Mouse (Mus musculus) forebrain, embryonic 16.5 days (tissue): ENCODE results near the gene Dennd6a. TPM values are rescaled to one million over a fixed set of nuclear protein-coding genes. Genes with fewer than 3 reads are reported as not detected.
"Not testable (repeated sequence)": the region's sequence is repeated elsewhere in the genome, so short reads cannot be mapped to it uniquely, and the experiment has no call there.

Experiments
- ATAC-seq: fragments of 200-750 bp; cut with Nextera tagmentation; 2 replicates; pipeline ENCODE4 v1.8.0; 2017; ENCODE audit warnings: mild to moderate bottlenecking, moderate library complexity
- H3K27ac ChIP-seq: fragments of 300-500 bp; sonication (generic); 2 replicates; pipeline ENCODE4 v1.5.1; 2014; ENCODE audit warnings: low read length, control low read depth
- H3K27me3 ChIP-seq: fragments of 300-500 bp; sonication (generic); replicated peaks from 2 replicates; pipeline ENCODE4 v1.6.1; 2014; ENCODE audit warnings: low read length; ENCODE audit not compliant: control insufficient read depth, insufficient read depth
- H3K36me3 ChIP-seq: fragments of 300-500 bp; sonication (generic); 2 replicates; pipeline ENCODE4 v1.6.1; 2014; ENCODE audit not compliant: control insufficient read depth, insufficient read depth
- H3K4me1 ChIP-seq: fragments of 300-500 bp; sonication (generic); replicated peaks from 2 replicates; pipeline ENCODE4 v1.6.1; 2014; ENCODE audit warnings: low read length; ENCODE audit not compliant: control insufficient read depth, insufficient read depth
- H3K4me2 ChIP-seq: fragments of 300-500 bp; sonication (generic); 2 replicates; pipeline ENCODE4 v1.6.1; 2014; ENCODE audit warnings: mild to moderate bottlenecking, low read length, control low read depth
- H3K4me3 ChIP-seq: fragments of 300-500 bp; sonication (generic); replicated peaks from 2 replicates; pipeline ENCODE4 v1.5.1; 2014; ENCODE audit warnings: mild to moderate bottlenecking, low read length, control low read depth
- H3K9ac ChIP-seq: fragments of 300-500 bp; sonication (generic); replicated peaks from 2 replicates; pipeline ENCODE4 v1.6.1; 2014; ENCODE audit warnings: low read depth, low read length, control low read depth
- H3K9me3 ChIP-seq: fragments of 300-500 bp; sonication (generic); 2 replicates; pipeline ENCODE4 v1.6.1; 2016; ENCODE audit warnings: low read length; ENCODE audit not compliant: control insufficient read depth
- WGBS: fragments of 180-500 bp; shearing (Covaris S2); extraction: QIAGEN DNeasy Blood & Tissue Kit; methylation state at CpG from one replicate; pipeline ENCODE4 v1.1.7; 2014; 5-methylcytosine and 5-hydroxymethylcytosine counted together
- microRNA-seq: library from miRNA; unstranded; fragments of <30 nt; microRNA quantifications from one replicate; pipeline ENCODE4, GENCODE M21; 2017
- polyA plus RNA-seq: library from polyadenylated mRNA; unstranded; fragments of >200 nt; fragmentation: Nextera tagmentation; extraction: Ambion mirVana; gene quantifications from 2 replicates; pipeline ENCODE4 v1.2.1, GENCODE M21; 2015

Dennd6a gene
- polyA plus RNA-seq, 1 experiment from 2014 or later: 21.1 TPM

DNA sequence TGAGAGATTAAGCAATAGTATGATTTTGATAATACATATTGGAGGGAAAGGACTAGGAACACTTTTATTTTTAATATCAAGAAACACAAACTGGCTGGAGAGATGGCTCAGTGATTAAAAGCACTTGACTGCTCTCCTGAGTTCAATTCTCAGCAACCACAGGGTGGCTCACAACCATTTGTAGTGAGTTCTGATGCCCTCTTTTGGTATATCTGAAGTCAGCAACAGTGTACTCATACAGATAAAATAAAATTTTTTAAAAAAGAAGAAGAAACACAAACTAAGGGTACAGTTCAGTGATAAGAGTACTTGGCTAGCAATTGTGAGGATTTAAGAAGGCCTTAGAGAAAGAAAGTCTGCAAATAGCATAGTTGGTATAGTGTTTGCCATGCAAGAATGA lies 97.3 kb downstream of the Dennd6a start:
- H3K9ac ChIP-seq: no peak overlapping the region
- H3K27ac ChIP-seq: no peak overlapping the region
- no peaks in the 10 kb centered on the region for H3K9me3 ChIP-seq
- no peaks in the 10 kb centered on the region; the same call in 1 of the 2 replicates for H3K27me3 ChIP-seq
- H3K4me2 ChIP-seq: no peak overlapping the region
- no peak overlapping the region for H3K4me3 ChIP-seq
- H3K4me1 ChIP-seq: peaks cover 21% of the 10 kb centered on the region
- no peak for ATAC-seq
- H3K36me3 ChIP-seq: no peaks in the 10 kb centered on the region

DNA sequence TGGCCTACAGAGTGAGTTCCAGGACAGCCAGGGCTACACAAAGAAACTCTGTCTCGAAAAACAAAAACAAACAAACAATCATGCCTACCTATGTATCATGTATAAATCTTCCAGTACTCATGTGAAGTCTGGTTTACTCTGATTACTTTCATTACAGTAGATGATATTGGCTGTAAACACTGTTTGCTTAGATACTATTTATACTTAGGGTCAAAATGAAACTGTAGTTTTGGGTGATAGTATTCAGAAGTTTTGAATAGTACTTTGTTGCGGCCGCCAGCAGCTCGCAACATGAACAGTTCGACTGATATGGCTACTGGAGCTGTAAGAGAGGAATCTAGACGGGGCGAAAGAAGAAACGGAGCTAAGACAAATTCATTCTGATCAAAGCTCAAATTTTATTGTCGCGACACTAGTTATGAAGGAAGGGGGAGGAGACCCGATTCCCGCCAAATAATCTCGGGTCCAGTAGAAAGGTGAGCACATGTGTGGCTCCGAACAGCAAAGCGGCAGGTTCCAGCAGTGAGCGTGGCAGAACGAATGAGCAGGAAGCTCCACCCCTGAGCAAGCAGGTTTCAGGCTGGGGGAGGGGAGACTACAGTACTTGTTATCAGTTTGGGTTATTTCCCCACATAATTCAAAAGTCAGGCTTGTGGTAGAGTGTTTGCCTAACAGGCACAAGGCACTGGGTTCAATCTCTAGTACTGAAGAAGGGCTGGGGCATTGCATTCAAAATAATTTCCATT lies 98.4 kb downstream of the Dennd6a start:
- H3K27ac ChIP-seq, H3K4me3 ChIP-seq, H3K4me2 ChIP-seq, H3K9ac ChIP-seq, ATAC-seq, H3K27me3 ChIP-seq, H3K36me3 ChIP-seq, H3K9me3 ChIP-seq: not testable (repeated sequence)
- WGBS: 69% methylated on average over 17 of the region's 17 CpGs
- peaks cover 13% of the 10 kb centered on the region for H3K4me1 ChIP-seq

DNA sequence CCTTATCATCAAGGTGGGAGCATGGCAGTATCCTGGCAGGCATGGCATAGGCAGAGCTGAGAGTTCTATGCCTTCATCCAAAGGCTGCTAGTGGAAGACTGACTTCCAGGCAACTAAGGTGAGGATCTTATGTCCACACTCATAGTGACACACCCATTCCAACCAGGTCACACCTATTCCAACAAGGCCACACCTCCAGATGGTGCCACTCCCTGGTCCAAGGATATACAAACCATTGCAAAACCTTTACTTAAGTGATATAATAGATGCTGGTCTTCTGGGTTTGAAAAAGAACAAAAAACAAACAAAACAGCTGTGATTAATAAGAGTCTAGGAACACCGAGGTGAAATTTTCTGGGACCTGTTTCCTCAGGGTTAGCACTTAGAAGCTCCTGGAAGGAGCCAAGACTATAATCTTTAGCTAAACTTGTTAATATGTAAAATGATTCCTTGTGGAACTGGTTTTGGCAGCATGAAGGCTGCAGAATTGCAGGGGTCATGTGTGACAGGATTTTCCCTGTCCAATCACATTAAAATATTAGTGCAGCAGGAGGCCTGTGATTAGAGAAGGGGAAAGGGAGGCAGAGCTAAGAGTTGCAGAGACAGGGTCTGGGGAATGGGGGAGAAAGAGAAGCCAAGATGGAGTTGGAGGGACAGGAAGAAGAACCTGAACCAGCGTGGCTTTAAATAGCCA lies 101.0 kb downstream of the Dennd6a start:
- not testable (repeated sequence) for H3K4me2 ChIP-seq, H3K36me3 ChIP-seq, H3K9ac ChIP-seq, ATAC-seq, H3K4me3 ChIP-seq, H3K9me3 ChIP-seq, H3K27me3 ChIP-seq, H3K27ac ChIP-seq, H3K4me1 ChIP-seq
- WGBS: 91% methylated on average over 2 of the region's 2 CpGs

- H3K4me3 ChIP-seq: no peak overlapping the region
- peaks cover 3% of the 10 kb centered on the region; the same call in 1 of the 2 replicates for H3K4me1 ChIP-seq
- peaks cover 4% of the 10 kb centered on the region; the same call in 1 of the 2 replicates for H3K27me3 ChIP-seq
- H3K4me2 ChIP-seq: no peak overlapping the region
- no peak overlapping the region for H3K27ac ChIP-seq
- WGBS: 23% methylated on average over 12 of the region's 12 CpGs
- no peak overlapping the region for H3K9ac ChIP-seq
- no peaks in the 10 kb centered on the region for H3K36me3 ChIP-seq
- no peaks in the 10 kb centered on the region for H3K9me3 ChIP-seq
- ATAC-seq: no peak
Observed at GRCm38 (mm10) chr14:26675371-26675770, 101.7 kb downstream of the Dennd6a start.

GRCm38 (mm10) chr14:26675791-26676190 lies 102.1 kb downstream of the Dennd6a start:
- Histone ChIP-seq H3K4me3 (no peak overlapping the region), H3K27me3 (peaks cover 4% of the 10 kb centered on the region; the same call in 1 of the 2 replicates), H3K9me3 (no peaks in the 10 kb centered on the region), H3K4me2 (no peak overlapping the region), H3K27ac (no peak overlapping the region), H3K9ac (no peak overlapping the region), H3K36me3 (no peaks in the 10 kb centered on the region), H3K4me1 (no peaks in the 10 kb centered on the region)
- 86% methylated on average over 5 of the region's 5 CpGs for WGBS
- no peak for ATAC-seq

Small RNA genes lying within 50 kb of the gene (microRNA-seq; reads per million reads assigned to microRNA genes)
- gene Mir7672: not detected

Other genes starting within 250 kb of the Dennd6a start
- 13.3 and 14.3 TPM in 2 replicates for gene Slmap, start 38.9 kb upstream of the Dennd6a start, polyA plus RNA-seq
- 643 and 695 TPM in 2 replicates for gene Arf4, start 64.2 kb downstream of the Dennd6a start, polyA plus RNA-seq
- 12.7 TPM in 2 replicates for gene Pde12, start 96.0 kb downstream of the Dennd6a start, polyA plus RNA-seq
- 0.04 and 0.11 TPM in 2 replicates for gene Dnah12, start 119.4 kb downstream of the Dennd6a start, polyA plus RNA-seq